Mouse (Mus musculus) thymus, adult 2 months (tissue): ENCODE data around the gene Ets1. TPM values are rescaled to one million over a fixed set of nuclear protein-coding genes. Genes with fewer than 3 reads are reported as not detected.

ENCODE experiments used
- DNase-seq: peaks from one replicate; pipeline ENCODE4 v3.0.0; 2021
- H3K27ac ChIP-seq: fragments of 200-500 bp; 2 replicates; pipeline ENCODE4 v1.5.1; 2012; ENCODE audit warnings: low read length, control low read depth; ENCODE audit not compliant: control insufficient read depth, insufficient read depth
- H3K27me3 ChIP-seq: fragments of 200-500 bp; 2 replicates; pipeline ENCODE4 v1.6.1; 2012; ENCODE audit warnings: mild to moderate bottlenecking, low read length, moderate library complexity, mixed read lengths; ENCODE audit not compliant: control insufficient read depth, insufficient read depth
- H3K36me3 ChIP-seq: fragments of 200-500 bp; 2 replicates; pipeline ENCODE4 v1.6.1; 2012; ENCODE audit warnings: mild to moderate bottlenecking, low read length, moderate library complexity; ENCODE audit not compliant: control insufficient read depth, insufficient read depth
- H3K4me1 ChIP-seq: fragments of 200-500 bp; replicated peaks from 2 replicates; pipeline ENCODE4 v1.6.1; 2012; ENCODE audit warnings: low read length; ENCODE audit not compliant: control insufficient read depth, insufficient read depth
- H3K4me3 ChIP-seq: fragments of 200-500 bp; 2 replicates; pipeline ENCODE4 v1.5.1; 2012; ENCODE audit warnings: mild to moderate bottlenecking, low read length, control low read depth, moderate library complexity; ENCODE audit not compliant: control insufficient read depth, insufficient read depth
- CTCF ChIP-seq: fragments of 200-500 bp; IDR thresholded peaks from 2 replicates; pipeline ENCODE4 v1.5.1; 2012; ENCODE audit warnings: mild to moderate bottlenecking, control low read depth, low read length, moderate library complexity, borderline replicate concordance; ENCODE audit not compliant: control insufficient read depth, poor library complexity, insufficient read depth; ENCODE audit errors: extremely low read depth
- POLR2A ChIP-seq: fragments of 200-500 bp; IDR thresholded peaks from 2 replicates; pipeline ENCODE4 v1.6.1; 2012; ENCODE audit warnings: mild to moderate bottlenecking, low read length, control low read depth, moderate library complexity; ENCODE audit not compliant: control insufficient read depth, poor library complexity, insufficient read depth; ENCODE audit errors: extremely low read depth
- WGBS: fragments of 180-500 bp; shearing (Covaris S2); methylation state at CpG from one replicate; pipeline ENCODE4 v1.1.7; 2018; 5-methylcytosine and 5-hydroxymethylcytosine counted together
- polyA plus RNA-seq: library from polyadenylated mRNA; depleted of rRNA; stranded (reverse); fragments of >200 nt; gene quantifications from 2 replicates; pipeline ENCODE4 v1.2.3, GENCODE M21; 2012

Ets1 gene
- polyA plus RNA-seq, 1 experiment = 272 TPM

DNA sequence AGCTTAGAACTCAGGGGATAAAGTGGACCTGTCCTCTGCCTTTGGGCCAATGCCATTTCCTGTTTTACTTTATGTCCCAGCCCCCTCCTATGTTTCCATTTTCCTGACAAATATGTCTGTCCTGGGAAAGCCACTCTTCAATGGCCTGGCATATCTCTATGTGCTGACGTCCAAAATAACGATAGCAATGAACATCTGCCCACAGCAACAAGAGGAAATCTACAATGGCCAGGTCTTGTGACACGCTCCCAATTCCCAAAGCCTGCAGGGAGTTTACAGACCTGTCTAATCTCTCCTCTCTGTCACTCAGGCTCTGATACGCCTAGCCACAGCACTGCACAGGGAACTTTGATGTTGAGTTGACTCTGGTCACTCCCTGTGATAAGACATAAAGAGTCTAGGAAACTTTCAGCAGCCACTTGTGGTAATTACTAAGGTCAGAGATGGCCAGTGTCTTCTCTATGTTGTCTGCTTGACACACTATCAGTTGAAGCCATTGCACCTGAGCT lies 124.7 kb downstream of the Ets1 start:
- WGBS = 90% methylated on average over 4 of the region's 4 CpGs
- no peak overlapping the region for H3K4me3 ChIP-seq
- H3K36me3 ChIP-seq = peaks cover 26% of the 10 kb centered on the region
- TF ChIP-seq CTCF = no peak
- H3K4me1 ChIP-seq = peaks cover 7% of the 10 kb centered on the region
- no peak for DNase-seq
- H3K27ac ChIP-seq = no peak overlapping the region
- H3K27me3 ChIP-seq = no peaks in the 10 kb centered on the region

DNA sequence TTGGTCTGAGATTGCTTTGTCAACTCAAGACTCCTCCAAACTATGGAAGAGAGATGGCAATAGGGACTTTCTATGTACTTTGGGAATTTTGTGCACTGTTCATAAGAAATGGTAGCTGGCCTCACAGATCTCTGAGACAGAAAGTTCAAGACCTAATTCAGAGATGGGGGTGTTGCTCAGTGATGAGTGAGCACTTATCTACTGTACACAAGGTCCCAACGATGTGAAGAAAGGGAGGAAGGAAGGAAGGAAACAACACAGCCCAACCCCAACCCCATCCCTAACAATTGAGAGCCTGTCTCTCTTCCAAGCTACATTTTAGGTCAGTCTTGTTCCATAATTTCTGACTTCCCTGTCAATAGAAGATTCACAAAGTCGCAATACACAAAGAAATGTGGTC lies 125.3 kb downstream of the Ets1 start:
- H3K4me1 ChIP-seq = peaks cover 7% of the 10 kb centered on the region
- no peak overlapping the region for H3K4me3 ChIP-seq
- no peak for DNase-seq
- H3K27me3 ChIP-seq = no peaks in the 10 kb centered on the region
- TF ChIP-seq POLR2A (no peak), CTCF (no peak)
- WGBS = 50% methylated on average over 2 of the region's 2 CpGs
- H3K27ac ChIP-seq = no peak overlapping the region
- H3K36me3 ChIP-seq = peaks cover 20% of the 10 kb centered on the region

DNA sequence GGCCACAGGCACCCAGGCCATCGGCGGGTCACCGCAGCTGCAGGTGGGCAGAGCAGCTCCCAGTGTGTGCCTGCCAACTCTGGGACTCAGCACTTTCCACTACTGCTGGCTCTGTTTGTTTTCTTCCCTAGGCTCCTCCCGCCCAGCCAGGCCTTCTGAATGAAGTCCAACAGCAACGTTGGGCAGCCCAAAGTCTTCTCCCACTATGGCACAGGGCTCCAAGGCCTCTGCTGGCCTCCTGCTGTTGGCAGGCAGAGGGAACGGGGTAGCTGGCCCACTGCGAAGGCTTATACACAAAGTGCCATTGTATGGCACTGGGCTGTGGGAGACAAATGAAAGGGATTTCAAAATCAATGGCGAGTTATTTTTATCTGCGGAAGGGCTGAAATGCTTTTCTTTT lies 128.4 kb downstream of the Ets1 start:
- Histone ChIP-seq H3K27ac (no peak overlapping the region), H3K4me1 (no peaks in the 10 kb centered on the region), H3K27me3 (no peaks in the 10 kb centered on the region), H3K4me3 (no peak overlapping the region), H3K36me3 (no peaks in the 10 kb centered on the region)
- WGBS = 96% methylated on average over 9 of the region's 9 CpGs
- TF ChIP-seq POLR2A = no peak
- no peak for TF ChIP-seq CTCF
- DNase-seq = no peak

DNA sequence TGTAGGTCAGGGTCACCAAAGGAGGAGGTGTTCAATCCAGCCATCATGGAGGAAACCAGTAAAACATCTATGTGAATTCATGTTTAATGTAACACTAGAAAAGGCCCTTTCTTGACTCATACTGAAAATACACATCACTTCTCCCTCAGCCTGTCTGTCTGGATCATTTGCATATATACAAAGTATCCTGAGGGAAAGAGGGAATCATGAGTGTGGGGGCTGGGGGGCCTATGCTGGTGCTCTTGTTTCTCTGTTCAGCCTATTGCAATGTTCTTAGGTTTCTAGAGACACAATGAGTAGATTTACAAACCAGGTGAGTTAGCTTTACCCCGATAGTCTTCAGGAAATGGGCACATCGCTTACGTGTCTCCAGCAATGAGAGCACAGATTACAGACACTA lies 129.1 kb downstream of the Ets1 start:
- no peaks in the 10 kb centered on the region for H3K36me3 ChIP-seq
- no peaks in the 10 kb centered on the region for H3K27me3 ChIP-seq
- 98% methylated on average over 3 of the region's 3 CpGs for WGBS
- no peak overlapping the region for H3K4me3 ChIP-seq
- H3K4me1 ChIP-seq = no peaks in the 10 kb centered on the region
- no peak overlapping the region for H3K27ac ChIP-seq
- TF ChIP-seq POLR2A (no peak), CTCF (no peak)
- DNase-seq = no peak

DNA sequence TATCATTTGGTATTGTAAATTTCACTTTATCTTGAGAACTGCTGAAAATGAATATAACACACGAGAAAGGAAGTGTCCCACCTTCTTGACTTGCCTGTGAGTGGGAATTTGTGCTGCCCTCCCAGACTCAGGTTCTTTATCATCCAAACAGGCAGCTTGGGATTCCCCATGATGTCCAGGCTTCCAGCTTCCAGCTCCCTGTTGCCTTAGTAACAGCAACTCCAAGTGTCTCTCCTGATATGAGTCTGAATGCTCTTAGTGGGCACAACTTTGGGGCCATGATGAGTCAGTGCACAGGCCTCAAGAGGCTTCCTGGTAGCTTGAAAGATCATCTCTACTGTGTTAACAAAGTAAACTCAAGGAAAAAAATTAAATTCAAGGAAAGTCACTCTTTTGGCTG lies 142.8 kb downstream of the Ets1 start:
- WGBS = 87% methylated on average over 1 of the region's 1 CpGs
- H3K4me3 ChIP-seq = no peak overlapping the region
- H3K4me1 ChIP-seq = no peaks in the 10 kb centered on the region
- DNase-seq = no peak
- no peaks in the 10 kb centered on the region for H3K36me3 ChIP-seq
- H3K27ac ChIP-seq = no peak overlapping the region
- no peaks in the 10 kb centered on the region for H3K27me3 ChIP-seq
- no peak for TF ChIP-seq POLR2A

DNA sequence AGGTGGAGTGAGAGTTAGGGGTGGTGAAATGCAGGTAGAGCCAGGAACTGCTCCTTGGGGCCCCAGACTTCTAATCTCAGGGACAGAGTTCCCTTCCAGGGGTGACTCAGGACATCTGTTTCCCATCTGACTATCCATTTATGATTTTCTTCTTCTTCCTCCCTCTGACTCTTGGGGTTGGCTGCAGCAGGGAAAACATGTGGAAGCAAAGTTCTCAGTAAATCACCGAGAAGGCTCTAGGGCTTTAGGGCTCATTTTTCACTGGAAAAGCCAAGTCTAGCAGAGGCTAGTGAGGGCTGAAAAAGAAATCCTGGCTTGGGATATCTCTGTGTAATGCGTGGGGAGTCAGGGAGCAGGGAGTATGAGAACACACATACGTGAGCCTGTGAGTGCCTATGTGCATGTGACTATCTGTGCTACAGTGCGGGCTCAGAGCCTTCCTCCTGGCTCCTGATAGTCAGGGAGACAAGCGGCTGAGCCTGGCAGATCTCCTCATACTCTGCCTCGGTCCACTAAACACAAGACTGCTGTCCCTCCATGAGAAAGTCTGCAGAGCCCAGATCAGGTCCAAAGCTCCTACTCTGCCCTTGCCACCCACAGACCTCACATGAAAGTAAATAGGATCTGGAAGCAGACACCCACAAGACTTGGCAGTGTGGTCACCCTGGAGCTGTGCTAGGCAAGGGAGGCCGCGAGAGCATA lies 146.5 kb downstream of the Ets1 start:
- no peak for DNase-seq
- no peaks in the 10 kb centered on the region for H3K36me3 ChIP-seq
- no peaks in the 10 kb centered on the region for H3K27me3 ChIP-seq
- TF ChIP-seq POLR2A (no peak), CTCF (no peak)
- H3K4me3 ChIP-seq = no peak overlapping the region
- 93% methylated on average over 8 of the region's 8 CpGs for WGBS
- H3K4me1 ChIP-seq = peaks cover 5% of the 10 kb centered on the region
- no peak overlapping the region for H3K27ac ChIP-seq

DNA sequence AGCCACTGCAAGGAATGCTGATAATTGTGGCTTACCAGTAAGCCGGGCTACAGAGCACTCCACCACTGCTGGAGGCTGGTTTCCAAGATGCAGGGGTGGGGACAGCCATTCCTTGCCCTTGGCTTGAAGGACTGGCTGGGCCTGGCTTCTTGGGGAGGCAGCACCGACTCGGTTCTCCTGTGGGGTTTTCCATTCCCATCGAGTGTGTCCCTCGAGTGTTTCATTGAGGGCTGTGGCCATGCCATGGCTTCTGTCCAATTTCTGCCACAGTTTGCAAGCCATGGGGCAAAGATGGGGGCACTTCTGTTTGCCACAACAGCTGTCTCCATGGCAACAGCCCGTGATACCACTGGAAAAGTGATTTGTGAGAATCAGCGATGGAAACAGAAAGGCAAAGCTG lies 151.1 kb downstream of the Ets1 start:
- no peaks in the 10 kb centered on the region for H3K27me3 ChIP-seq
- TF ChIP-seq POLR2A = no peak
- no peak for TF ChIP-seq CTCF
- H3K36me3 ChIP-seq = no peaks in the 10 kb centered on the region
- H3K4me3 ChIP-seq = no peak overlapping the region
- peaks cover 19% of the 10 kb centered on the region for H3K4me1 ChIP-seq
- WGBS = 83% methylated on average over 7 of the region's 7 CpGs
- H3K27ac ChIP-seq = no peak overlapping the region
- no peak for DNase-seq
